Mouse (Mus musculus) limb, embryonic 10.5 days (tissue): Measurements from ENCODE around the gene Cnnm2. TPM values are rescaled to one million over a fixed set of nuclear protein-coding genes. Genes with fewer than 3 reads are reported as not detected.

Source experiments
- DNase-seq: peaks from one replicate; pipeline ENCODE4 v3.0.0-alpha.2; 2017; ENCODE audit warnings: low spot score
- H3K27ac ChIP-seq: fragments of 300-500 bp; sonication (generic); 2 replicates; pipeline ENCODE4 v1.5.1; 2016; ENCODE audit warnings: mild to moderate bottlenecking
- H3K27me3 ChIP-seq: fragments of 300-500 bp; sonication (generic); 2 replicates; pipeline ENCODE4 v1.6.1; 2016; ENCODE audit warnings: low read depth, mild to moderate bottlenecking; ENCODE audit not compliant: poor library complexity, severe bottlenecking
- H3K36me3 ChIP-seq: fragments of 300-500 bp; sonication (generic); 2 replicates; pipeline ENCODE4 v1.6.1; 2016; ENCODE audit warnings: mild to moderate bottlenecking, moderate library complexity
- H3K4me1 ChIP-seq: fragments of 300-500 bp; sonication (generic); 2 replicates; pipeline ENCODE4 v1.6.1; 2016
- H3K4me3 ChIP-seq: fragments of 300-500 bp; sonication (generic); 2 replicates; pipeline ENCODE4 v1.5.1; 2016; ENCODE audit warnings: mild to moderate bottlenecking, moderate library complexity
- H3K9me3 ChIP-seq: fragments of 300-500 bp; sonication (generic); replicated peaks from 2 replicates; pipeline ENCODE4 v1.6.1; 2016; ENCODE audit warnings: mild to moderate bottlenecking
- WGBS: fragments of 180-500 bp; shearing (Covaris S2); methylation state at CpG from one replicate; pipeline ENCODE4 v1.1.7; 2016; 5-methylcytosine and 5-hydroxymethylcytosine counted together
- polyA plus RNA-seq: library from polyadenylated mRNA; unstranded; fragments of >200 nt; fragmentation: Nextera tagmentation; extraction: Ambion mirVana; gene quantifications from 2 replicates; pipeline ENCODE4 v1.2.1, GENCODE M21; 2016

Gene Cnnm2
- polyA plus RNA-seq, 1 experiment from 2014 or later = 1.6 TPM

- no peak for DNase-seq
- WGBS = 89% methylated on average over 7 of the region's 7 CpGs
- no peaks in the 10 kb centered on the region for H3K36me3 ChIP-seq
- H3K9me3 ChIP-seq = no peaks in the 10 kb centered on the region
- H3K27ac ChIP-seq = no peak overlapping the region
- H3K4me3 ChIP-seq = no peak overlapping the region
- no peaks in the 10 kb centered on the region for H3K27me3 ChIP-seq
- 0 out of 2 replicates have a peak, but pooled peaks cover 2% of the 10 kb centered on the region for H3K4me1 ChIP-seq
Measured at GRCm38 (mm10) chr19:46846056-46846455, 84.7 kb downstream of the Cnnm2 start.

- H3K9me3 ChIP-seq = no peaks in the 10 kb centered on the region
- DNase-seq = no peak
- H3K27me3 ChIP-seq = no peaks in the 10 kb centered on the region
- no peak overlapping the region for H3K4me3 ChIP-seq
- no peaks in the 10 kb centered on the region for H3K36me3 ChIP-seq
- no peak overlapping the region for H3K27ac ChIP-seq
- WGBS = 87% methylated on average over 5 of the region's 5 CpGs
- 0 out of 2 replicates have a peak, but pooled peaks cover 2% of the 10 kb centered on the region for H3K4me1 ChIP-seq
Measured at GRCm38 (mm10) chr19:46846459-46846858, 85.1 kb downstream of the Cnnm2 start.

GRCm38 (mm10) chr19:46848381-46849268, 87.2 kb downstream of the Cnnm2 start:
- Histone ChIP-seq H3K27ac (no peak overlapping the region), H3K4me1 (0 out of 2 replicates have a peak, but pooled peaks cover 2% of the 10 kb centered on the region), H3K36me3 (no peaks in the 10 kb centered on the region), H3K9me3 (no peaks in the 10 kb centered on the region), H3K4me3 (no peak overlapping the region), H3K27me3 (no peaks in the 10 kb centered on the region)
- DNase-seq = no peak
- 82% methylated on average over 14 of the region's 14 CpGs for WGBS

- WGBS = 78% methylated on average over 9 of the region's 9 CpGs
- Histone ChIP-seq H3K9me3 (no peaks in the 10 kb centered on the region), H3K27ac (no peak overlapping the region), H3K4me1 (0 out of 2 replicates have a peak, but pooled peaks cover 2% of the 10 kb centered on the region), H3K27me3 (no peaks in the 10 kb centered on the region), H3K4me3 (no peak overlapping the region), H3K36me3 (no peaks in the 10 kb centered on the region)
- no peak for DNase-seq
Measured at GRCm38 (mm10) chr19:46849443-46849997, 88.1 kb downstream of the Cnnm2 start.

- WGBS = 79% methylated on average over 6 of the region's 6 CpGs
- no peak overlapping the region for H3K27ac ChIP-seq
- H3K36me3 ChIP-seq = no peaks in the 10 kb centered on the region
- no peak overlapping the region for H3K4me3 ChIP-seq
- no peaks in the 10 kb centered on the region for H3K9me3 ChIP-seq
- peaks cover 11% of the 10 kb centered on the region for H3K4me1 ChIP-seq
- no peaks in the 10 kb centered on the region for H3K27me3 ChIP-seq
- DNase-seq = no peak
Measured at GRCm38 (mm10) chr19:46856232-46856631, 94.8 kb downstream of the Cnnm2 start.

GRCm38 (mm10) chr19:46856780-46857179, 95.4 kb downstream of the Cnnm2 start:
- Histone ChIP-seq H3K4me1 (peaks cover 11% of the 10 kb centered on the region), H3K27ac (no peak overlapping the region), H3K27me3 (no peaks in the 10 kb centered on the region), H3K4me3 (no peak overlapping the region), H3K9me3 (no peaks in the 10 kb centered on the region), H3K36me3 (no peaks in the 10 kb centered on the region)
- DNase-seq = no peak
- WGBS = 45% methylated on average over 10 of the region's 10 CpGs

- Histone ChIP-seq H3K36me3 (no peaks in the 10 kb centered on the region), H3K4me3 (no peak overlapping the region), H3K9me3 (no peaks in the 10 kb centered on the region), H3K27me3 (no peaks in the 10 kb centered on the region), H3K4me1 (peaks cover 11% of the 10 kb centered on the region), H3K27ac (no peak overlapping the region)
- no peak for DNase-seq
- 63% methylated on average over 9 of the region's 9 CpGs for WGBS
Measured at GRCm38 (mm10) chr19:46857277-46857989, 96.0 kb downstream of the Cnnm2 start.

GRCm38 (mm10) chr19:46858200-46858599, 96.8 kb downstream of the Cnnm2 start:
- Histone ChIP-seq H3K4me3 (no peak overlapping the region), H3K4me1 (peaks cover 11% of the 10 kb centered on the region), H3K9me3 (no peaks in the 10 kb centered on the region), H3K36me3 (no peaks in the 10 kb centered on the region), H3K27ac (no peak overlapping the region), H3K27me3 (no peaks in the 10 kb centered on the region)
- WGBS = 90% methylated on average over 7 of the region's 7 CpGs
- no peak for DNase-seq

GRCm38 (mm10) chr19:46862556-46862955, 101.2 kb downstream of the Cnnm2 start:
- no peaks in the 10 kb centered on the region for H3K36me3 ChIP-seq
- H3K27me3 ChIP-seq = no peaks in the 10 kb centered on the region
- DNase-seq = no peak
- WGBS = 63% methylated on average over 3 of the region's 3 CpGs
- no peak overlapping the region for H3K4me3 ChIP-seq
- H3K27ac ChIP-seq = no peak overlapping the region
- H3K9me3 ChIP-seq = no peaks in the 10 kb centered on the region
- H3K4me1 ChIP-seq = peaks cover 9% of the 10 kb centered on the region

GRCm38 (mm10) chr19:46863236-46863927, 102.0 kb downstream of the Cnnm2 start:
- 83% methylated on average over 17 of the region's 17 CpGs for WGBS

GRCm38 (mm10) chr19:46864079-46864478, 102.7 kb downstream of the Cnnm2 start:
- Histone ChIP-seq H3K36me3 (no peaks in the 10 kb centered on the region), H3K27ac (no peak overlapping the region), H3K9me3 (no peaks in the 10 kb centered on the region), H3K4me1 (peaks cover 14% of the 10 kb centered on the region), H3K4me3 (no peak overlapping the region), H3K27me3 (no peaks in the 10 kb centered on the region)
- no peak for DNase-seq
- WGBS = 41% methylated on average over 6 of the region's 6 CpGs

More at GRCm38 (mm10) chr19:46863236-46863927, 102.0 kb downstream of the Cnnm2 start:
- Histone ChIP-seq H3K4me3 (no peak overlapping the region), H3K27ac (no peak overlapping the region), H3K4me1 (peaks cover 7% of the 10 kb centered on the region; the same call in 1 of the 2 replicates), H3K9me3 (no peaks in the 10 kb centered on the region), H3K36me3 (no peaks in the 10 kb centered on the region), H3K27me3 (no peaks in the 10 kb centered on the region)
- no peak for DNase-seq

- DNase-seq = no peak
- H3K36me3 ChIP-seq = no peaks in the 10 kb centered on the region
- H3K27me3 ChIP-seq = no peaks in the 10 kb centered on the region
- H3K4me1 ChIP-seq = peaks cover 18% of the 10 kb centered on the region
- no peaks in the 10 kb centered on the region for H3K9me3 ChIP-seq
- H3K4me3 ChIP-seq = no peak overlapping the region
- 74% methylated on average over 6 of the region's 6 CpGs for WGBS
- no peak overlapping the region for H3K27ac ChIP-seq
Measured at GRCm38 (mm10) chr19:46864731-46865331, 103.4 kb downstream of the Cnnm2 start.
